Mouse (Mus musculus) cerebral cortex, adult 2 months (tissue): ENCODE results near the gene Bzw1.

ENCODE experiments used
- WGBS: fragments of 180-500 bp; shearing (Covaris S2); methylation state at CpG from one replicate; pipeline ENCODE4 v1.1.7; 2018; 5-methylcytosine and 5-hydroxymethylcytosine counted together

The Bzw1 gene

DNA sequence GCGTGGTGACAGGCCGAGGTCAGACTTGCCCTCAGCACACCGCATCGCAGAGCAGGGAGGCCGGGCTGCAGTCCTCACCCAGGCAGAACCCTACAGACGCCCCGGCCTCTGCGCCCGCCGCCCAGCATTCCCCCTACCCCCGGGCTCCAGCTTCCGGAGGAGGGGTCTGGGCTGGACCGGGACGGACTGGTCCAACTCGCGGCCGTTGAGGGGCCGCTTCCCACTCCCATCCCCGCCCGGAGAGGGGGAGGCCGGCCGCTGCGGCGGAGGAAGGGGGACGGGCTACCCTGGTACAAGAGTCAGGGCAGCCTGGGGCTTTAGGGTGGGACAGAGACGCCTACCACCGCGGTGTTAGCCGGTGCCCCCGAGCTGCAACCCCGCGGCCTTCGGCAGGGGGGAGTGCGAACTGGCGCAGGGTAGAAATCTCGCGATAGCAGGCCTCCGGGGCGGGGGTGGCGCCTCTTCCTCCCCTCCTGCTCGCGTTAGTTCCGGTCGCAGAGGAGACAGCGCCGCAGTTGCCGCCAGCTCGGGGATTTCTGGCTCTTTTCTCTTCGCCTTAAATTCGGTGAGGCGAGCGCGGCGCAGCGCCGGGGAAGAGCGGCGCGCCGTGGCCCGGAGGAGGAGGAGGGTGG, at the start of gene Bzw1:
Gene Bzw1, plus strand, starts transcription at position 247 of the 632 bp plus-strand sequence.
- WGBS: under 1% methylated on average over 61 of the region's 61 CpGs

DNA sequence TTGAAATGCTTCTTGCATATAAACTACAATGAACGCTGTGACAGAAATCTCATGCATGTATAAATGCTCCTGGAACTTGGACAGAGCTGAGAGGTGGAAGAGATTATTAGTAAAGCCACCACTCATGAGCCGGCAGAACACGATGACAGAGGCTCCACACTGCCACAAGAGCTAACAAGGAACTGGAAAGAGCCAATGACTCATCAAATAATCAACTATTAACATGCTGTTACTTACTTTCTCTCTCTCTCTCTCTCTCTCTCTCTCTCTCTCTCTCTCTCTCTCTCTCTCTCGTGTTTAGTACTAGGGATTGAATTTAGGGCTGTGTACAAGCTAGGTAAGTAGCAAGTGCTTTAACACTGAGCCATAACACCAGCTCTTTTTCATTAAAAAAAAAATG, 48.8 kb upstream of the Bzw1 start:
- 83% methylated on average over 4 of the region's 4 CpGs for WGBS

DNA sequence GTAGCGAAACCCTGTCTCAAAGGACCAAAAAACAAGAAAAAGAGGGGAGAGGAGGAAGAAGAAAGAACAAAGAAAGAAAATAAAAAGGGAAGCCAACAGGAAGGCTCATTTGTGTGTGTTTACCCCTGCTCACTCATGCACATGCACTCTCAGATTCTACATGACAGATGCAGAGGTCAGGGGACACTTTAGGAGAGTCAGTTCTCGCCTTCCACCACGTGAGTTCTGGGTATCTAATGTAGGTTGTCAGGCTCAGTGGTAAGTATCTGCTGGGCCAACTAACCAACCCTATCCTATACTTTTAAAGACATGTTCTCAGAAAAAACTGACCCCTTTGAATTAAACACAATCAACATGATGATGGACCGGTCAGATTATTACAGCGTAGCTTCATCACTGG, 48.1 kb upstream of the Bzw1 start:
- WGBS: 94% methylated on average over 5 of the region's 5 CpGs

DNA sequence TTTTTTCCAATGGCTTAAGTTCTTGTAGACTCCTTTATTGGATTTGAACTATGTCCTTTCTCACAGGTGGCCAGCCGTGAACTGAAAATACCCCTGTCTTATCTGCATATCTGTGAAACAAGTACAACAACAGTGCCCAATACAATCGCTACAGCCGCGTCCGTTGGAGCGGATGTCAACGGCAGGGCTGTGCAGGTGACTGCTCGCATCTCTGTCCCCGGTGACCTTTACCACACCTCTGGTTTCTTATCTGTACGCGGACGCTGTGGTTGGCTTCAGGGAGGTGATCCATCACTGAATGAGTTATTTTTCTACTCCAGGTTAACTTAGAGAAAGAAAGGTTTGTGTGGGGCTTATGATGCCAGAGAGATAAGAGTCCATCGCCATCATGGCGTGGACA, 46.5 kb upstream of the Bzw1 start:
- WGBS: 96% methylated on average over 14 of the region's 14 CpGs

DNA sequence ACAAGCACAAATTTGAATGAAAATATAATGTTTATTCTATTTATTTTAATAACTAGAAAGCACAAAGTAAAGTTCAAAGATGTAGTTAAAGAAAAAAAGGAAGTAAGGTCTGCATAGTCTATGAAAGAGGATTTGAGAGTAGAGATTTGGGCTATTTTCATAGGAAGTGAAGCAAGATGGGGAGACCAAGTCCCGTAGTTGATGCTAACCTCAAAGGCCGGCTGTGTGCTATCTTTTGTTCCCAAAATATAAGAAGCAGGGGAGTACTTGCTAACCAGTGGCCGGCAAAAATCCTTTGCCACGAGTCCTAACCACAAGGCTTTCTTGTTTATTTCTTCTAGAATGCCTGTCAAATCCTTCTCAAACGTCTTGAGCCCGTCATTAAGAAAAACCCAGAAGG, 44.0 kb upstream of the Bzw1 start:
- WGBS: 82% methylated on average over 6 of the region's 6 CpGs

DNA sequence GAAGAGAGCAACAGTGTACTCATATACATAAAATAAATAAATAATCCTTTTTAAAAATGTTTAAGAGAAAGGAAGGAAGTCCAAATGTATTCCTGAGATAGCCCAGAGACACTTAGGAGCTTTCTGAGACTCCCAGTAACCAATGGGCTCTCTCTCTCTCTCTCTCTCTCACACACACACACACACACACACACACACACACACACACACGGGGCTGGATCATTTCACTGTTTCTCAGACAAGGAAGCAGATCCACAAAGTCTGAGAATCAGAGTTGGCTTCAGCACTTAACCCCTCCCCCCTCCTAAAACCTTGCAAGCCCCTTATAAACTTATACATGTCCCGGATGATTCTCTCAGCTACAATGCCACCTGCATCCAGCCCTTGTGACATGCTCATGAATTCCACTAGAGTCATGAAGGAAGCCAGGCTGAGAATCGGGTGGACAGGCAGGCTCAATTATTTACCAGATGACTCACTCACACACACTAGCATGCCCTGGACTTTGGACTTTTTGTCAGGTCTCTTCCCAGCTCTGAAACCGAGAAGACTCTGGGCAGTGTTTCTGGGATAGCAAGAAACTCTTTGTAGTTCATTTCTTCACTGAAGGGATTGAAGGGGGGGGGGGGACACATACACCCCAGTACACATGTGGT, 39.3 kb upstream of the Bzw1 start:
- WGBS: 68% methylated on average over 4 of the region's 4 CpGs

DNA sequence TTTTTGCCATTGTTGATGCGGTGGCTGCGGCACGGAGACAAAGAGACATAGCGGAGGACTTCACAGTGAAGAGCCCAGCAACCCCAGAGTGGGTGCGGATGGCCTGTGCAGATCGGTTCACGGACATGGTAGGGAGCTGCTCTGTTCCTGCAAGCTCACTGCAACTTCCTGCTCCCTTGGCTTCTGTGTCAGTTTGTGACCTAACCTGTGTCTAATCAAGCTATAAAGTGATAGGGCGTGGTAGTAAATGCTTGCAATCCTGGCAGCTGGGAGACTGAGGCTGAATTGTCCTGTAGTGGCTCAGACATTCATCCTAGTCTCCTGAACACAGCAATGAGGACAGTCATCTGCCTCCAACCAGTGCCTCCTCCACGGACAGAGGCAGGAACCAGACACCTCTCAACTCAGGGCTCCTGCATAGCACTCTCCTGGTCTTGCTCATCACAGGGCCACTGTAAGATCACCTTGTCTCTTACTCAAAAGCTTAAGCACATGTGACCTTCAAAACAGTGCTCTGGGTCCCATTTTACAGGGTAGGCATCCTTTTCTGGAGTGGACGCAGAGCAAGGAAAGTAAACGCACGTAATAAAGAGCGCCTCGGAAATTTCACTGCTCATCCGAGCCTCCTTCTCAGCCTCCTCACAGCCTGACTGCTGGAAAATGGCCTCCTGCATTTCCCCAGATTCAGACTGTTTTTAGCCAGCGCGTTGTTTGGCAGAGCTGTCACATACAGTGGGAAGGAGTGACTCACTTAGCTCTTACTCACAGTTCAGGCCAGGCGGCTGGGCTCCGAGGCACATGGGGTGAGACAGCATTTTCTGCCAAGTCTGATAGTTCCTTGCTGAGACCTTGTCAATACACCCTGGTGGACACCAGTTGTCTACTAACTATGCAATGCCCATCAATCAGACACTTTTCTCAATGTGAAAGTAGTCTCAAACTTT, 33.5 kb upstream of the Bzw1 start:
- 66% methylated on average over 19 of the region's 19 CpGs for WGBS

DNA sequence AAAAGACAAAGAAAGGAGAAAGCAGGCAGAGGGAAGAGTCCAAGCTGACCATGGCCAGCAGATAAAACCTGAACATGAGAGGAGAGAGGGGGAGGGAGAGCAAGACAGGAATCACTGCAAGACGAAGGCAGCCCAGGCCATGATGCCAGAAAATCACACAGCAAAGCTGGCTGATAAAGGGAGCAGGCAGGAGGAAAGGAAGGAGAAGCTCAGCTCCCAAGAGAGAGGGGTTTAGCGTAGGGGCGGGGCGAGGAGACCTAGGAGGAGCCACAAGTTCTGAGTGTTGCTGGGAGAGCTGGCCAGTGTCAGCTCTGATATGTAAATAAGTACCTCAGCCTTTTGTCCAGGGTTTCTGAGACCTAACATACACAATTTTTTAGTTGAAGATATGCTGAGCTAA, 30.4 kb upstream of the Bzw1 start:
- 74% methylated on average over 4 of the region's 4 CpGs for WGBS

DNA sequence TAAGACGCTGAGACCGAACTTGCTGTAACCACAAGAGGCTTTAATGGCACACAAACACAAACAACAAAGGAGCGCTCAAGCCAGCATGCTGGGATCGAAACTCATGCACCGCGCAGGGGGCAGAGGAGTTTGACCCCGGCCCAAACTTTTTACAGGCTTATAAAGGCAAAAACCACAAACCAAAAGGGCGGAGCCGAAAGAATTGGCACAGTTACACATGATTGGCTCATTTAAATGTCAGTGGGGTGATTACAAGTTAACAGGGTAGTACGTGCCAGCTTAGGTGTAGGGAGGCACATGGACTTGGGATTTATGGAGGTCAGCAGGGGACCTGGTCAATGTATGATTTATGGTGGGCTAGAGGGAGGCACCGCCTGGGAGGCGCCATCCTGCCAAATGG, 28.1 kb upstream of the Bzw1 start:
- 96% methylated on average over 12 of the region's 12 CpGs for WGBS

DNA sequence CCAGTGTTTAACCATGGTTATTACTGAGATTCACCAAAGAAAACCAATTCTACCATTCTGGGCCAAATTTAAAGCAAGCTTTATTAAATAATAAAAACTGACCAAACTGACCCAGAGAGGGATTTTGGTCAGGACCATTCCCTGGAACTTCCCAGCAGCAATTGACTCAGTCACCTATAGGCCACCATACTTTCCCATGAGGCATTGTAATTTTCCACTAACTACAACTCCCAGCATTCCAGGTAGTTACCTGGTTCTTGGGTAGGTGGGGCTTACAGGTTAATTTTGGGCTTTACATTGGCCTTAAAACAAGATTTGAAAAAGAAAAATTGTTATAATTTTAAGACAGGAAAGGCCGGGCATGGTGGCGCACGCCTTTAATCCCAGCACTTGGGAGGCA, 26.9 kb upstream of the Bzw1 start:
- WGBS: 98% methylated on average over 3 of the region's 3 CpGs

DNA sequence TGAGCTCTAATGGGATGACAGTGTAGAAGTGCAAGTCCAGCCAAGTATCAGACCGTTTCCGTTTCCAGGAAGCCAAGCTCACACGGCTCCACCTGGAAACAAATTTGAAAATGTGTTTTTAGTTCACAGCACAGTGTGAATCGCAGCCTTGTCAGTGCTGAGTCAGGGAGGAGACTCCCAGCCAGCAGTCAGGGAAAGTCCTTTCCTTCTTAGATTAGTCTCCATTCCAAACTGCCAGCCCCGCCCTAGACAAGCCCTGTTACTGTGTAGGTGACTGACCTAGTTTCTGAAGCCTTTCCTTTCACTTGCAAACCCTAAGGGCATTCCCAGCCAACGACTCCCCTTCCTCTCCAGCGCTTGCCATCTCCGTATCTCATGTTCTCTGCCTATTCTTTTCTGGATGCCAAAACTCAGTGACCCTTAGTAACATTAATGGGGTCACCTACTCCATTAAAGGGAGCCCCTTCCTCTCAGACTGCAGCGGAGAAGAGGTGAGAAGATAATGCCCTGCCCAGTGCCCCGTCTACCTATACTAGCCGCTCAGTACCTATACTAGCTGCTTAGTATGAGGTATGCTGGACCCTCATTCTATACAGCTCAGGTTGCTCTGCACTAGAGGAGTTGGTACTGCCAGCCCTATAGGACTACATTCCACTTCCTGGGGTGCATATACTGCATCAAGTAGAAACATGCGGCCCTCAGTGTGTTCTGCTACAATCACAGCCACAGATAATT, 25.8 kb upstream of the Bzw1 start:
- 73% methylated on average over 12 of the region's 12 CpGs for WGBS

DNA sequence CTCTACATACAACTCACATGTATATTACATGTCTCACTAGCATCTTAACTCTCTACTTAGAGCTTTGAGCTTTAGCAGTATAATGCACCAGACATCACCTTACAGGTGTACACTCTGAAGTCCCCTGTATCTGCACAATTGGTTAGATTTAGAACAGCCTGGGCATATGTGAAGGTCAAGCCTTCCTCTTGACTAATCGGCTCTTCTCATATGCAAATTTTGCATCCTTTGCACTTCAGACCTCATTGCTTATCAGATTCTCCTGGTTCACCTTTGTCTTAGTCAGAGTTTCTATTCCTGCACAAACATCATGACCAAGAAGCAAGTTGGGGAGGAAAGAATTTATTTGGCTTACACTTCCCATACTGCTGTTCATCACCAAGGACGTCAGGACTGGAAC, 23.0 kb upstream of the Bzw1 start:
- 78% methylated on average over 2 of the region's 2 CpGs for WGBS

DNA sequence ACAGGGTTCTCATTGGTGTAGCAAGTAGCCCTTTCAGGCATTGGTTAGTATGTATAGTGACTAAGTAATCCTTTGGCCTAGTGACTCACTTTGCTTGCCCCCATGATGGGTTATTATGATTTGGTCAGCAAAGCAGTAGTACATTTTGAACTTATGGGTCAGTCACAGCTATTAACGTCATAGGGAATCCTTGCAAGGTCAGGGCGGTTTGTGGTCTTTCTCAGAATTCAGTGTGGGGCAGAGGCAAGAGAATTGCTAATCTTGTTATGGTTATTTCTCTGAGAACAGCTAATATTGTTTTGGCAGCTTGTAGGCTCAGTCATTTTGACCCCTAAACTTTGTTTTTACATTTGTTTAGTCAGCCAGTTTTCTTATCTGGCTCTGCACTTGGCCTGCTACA, 18.4 kb upstream of the Bzw1 start:
- 95% methylated on average over 2 of the region's 2 CpGs for WGBS

DNA sequence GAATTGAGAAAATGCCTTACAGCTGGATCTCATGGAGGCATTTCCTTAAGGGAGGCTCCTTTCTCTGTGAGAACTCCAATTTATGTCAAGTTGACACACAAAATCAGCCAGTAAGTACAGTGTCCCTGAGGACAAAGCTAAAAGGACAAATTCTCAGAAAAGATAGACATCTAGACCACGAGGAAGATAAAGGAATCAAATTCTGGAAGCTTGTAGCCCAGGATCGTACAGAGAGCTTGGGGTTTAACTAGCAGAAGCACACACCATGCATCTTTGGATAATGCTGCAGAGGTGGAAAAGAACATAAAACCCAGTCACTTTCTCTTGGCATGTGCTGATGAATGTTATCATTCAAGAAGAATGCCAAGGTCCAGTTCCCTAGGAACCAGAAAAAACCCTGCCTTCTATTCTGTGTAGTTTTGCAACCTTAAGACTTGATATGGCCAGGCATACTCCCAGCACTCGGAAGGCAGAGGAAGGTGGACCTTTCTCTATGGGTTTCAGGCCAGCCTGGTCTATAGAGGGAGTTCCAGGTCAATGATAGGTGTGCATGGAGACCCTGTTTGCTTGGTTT, 17.0 kb upstream of the Bzw1 start:
- WGBS: 86% methylated on average over 3 of the region's 3 CpGs

DNA sequence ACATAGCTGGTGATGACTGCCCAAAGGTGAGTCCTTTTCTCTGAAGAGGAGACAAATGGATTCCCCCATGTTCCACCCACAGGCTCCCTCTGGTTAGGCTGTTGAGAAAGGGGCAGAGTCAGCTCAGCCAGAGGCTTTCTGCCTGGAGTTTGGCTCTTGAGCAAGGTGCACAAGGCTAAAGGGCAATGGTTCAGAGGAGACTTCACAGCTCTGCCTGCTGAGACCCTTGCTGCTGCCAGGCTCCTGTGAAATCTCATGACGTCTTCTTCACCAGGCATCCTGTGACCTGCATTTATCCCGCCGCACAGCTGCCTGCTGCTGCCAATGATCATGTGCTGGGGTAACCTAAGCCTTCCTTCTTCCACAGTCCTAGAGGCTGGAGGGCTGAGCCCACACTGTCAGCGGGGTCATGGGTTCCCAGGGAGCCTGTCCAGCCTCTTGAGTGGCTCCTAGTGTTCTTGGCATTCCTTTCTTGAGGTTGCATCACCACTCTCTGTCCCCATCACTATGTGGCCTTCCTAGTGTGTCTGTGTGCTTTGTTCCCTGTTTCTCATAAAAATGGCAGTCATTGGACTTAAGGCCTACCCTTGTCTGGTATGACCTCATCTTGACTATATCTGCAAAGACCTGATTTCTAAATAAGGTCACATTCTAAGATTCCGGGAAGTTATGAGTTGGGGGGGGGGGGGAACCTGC, 10.0 kb upstream of the Bzw1 start:
- WGBS: 77% methylated on average over 5 of the region's 5 CpGs

DNA sequence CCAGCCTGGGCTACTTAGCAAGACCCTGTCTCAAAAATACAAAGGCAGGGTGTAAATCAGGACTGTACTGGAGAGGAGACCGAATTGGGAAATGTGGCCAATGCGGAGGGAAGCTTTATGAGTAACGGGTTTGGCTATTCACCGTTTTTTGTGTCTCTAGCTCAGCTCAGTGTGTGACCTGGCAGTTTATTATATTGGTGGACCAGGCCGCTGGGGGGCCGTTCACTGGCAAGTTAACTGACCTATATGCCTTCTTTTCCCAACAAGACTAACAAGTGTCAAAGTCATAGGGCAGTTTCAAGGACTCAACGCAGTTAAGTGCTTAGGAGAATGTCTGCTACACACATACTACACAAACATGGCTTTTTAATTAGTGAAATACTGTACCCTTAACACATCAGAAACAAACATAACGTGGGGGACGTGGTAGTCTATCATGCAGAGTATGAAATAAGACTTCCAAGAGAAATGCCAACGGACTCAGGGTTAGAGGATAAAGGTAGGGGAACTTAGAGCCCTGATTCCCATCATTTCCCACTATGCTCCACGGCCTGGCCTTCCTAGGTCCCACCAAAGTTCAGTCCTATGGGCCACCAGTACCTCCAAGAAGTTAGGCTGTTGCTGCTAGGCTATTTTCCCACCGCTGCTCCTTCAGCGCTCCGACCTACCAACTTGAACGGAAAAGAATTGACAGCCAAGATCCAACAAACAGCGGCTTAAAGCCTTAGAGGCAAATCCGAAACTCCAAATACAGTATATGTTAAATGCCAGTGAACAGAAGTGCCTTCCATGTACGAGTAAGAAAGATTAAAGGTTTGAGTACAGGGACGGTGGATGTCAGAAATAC, 1.1 kb upstream of the Bzw1 start:
- 42% methylated on average over 19 of the region's 19 CpGs for WGBS

DNA sequence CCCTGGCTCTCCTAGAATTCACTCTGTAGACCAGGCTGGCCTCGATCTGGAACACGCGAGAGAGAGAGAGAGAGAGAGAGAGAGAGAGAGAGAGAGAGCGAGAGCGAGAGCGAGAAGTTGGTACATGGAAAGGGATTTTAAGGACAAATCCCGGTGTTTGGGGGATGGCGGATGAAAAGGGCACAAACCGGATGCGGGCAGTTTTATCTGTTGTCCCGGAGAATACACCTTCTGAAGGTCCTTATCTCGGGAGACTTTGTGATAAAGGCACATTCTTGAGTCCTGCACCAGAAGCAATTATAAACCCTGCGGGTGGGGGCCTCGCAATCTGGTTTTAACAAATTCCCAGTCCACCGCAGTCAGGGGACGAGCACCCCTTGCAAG, 438 bp upstream of the Bzw1 start:
- under 1% methylated on average over 16 of the region's 16 CpGs for WGBS

DNA sequence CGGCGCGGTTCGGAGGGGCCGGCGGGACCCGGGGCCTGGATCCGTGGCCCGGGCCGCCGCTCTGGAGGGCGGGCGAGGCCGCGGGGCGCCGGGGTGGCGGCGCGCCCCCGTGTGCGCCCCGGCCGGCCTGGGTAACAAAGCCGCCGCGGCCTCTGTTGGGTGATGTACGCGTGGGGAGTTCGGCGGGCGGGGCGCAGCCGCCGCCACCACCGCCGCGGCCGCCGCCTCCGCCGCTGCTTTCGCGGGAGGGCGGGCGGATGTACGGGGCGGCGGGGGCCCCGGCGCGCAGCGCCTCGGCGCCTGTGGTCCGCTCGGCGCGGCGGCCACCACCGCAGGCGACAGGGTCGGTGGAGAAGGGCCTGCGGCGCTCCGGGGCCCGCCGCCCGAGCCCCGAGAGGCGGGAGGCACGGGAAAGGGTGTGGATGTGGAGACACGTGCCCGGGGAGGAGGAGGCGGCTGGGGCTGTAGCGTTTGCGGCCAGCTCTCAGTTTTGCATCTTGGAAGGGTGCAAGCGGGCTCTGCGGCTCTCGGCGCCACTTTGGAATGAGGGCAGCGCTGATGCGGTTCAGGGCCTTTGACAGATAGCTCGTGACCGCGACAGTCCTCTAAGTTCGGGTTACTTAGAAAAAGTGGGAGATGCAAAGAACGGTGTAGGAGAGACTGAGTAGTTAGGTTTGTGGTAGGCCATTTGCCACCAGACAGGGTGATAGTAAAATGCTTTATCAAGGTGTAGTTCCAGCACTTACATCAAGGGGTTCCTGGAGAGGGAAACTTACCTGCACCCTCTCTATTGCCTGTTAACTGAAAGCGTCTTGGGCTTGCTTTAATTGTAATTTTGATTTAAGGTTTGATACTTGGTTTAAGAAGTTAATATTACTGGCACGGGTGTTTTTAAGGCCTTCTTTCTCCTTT, 842 bp downstream of the Bzw1 start:
- 1% methylated on average over 86 of the region's 90 CpGs for WGBS

DNA sequence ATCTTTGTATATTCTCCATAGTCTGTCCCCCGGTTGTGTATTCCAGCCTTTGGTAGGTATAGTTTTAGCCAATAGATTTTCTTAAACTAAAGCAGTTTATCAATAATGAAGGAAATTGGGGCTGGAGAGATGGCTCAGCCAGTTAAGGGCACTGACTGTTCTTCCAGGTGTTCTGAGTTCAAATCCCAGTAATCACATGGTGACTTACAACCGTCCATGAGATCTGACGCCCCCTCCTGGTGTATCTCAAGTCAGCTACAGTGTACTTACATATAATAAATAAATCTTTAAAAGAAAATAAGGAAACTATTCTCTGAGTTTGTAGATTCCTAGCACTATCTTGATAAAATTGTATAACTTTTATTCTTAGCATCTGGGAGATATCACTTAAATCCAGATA, 2.6 kb downstream of the Bzw1 start:
- WGBS: 90% methylated on average over 3 of the region's 3 CpGs
